Mouse (Mus musculus): ENCODE measurements around the gene Ms4a4c.

- TF ChIP-seq CTCF (conservative IDR thresholded peaks at IDR 0.05; ENCODE audit: low read length) (no peak), NANOG (IDR thresholded peaks at IDR 0.05; ENCODE audit: borderline replicate concordance, low read length) (no peak), POU5F1 (IDR thresholded peaks at IDR 0.05; ENCODE audit: borderline replicate concordance, low read length) (no peak)
Observed at GRCm38 (mm10) chr19:11408591-11408990, 4.0 kb downstream of the Ms4a4c start.

Measured in E14TG2a.4 (cell line).